Mouse (Mus musculus): Measurements from ENCODE around the gene Mthfsd. TPM values are rescaled to one million over a fixed set of nuclear protein-coding genes. Genes with fewer than 3 reads are reported as not detected.

Mthfsd gene
- polyA plus RNA-seq, 1 experiment from 2014 or later: 45.2 TPM

DNA sequence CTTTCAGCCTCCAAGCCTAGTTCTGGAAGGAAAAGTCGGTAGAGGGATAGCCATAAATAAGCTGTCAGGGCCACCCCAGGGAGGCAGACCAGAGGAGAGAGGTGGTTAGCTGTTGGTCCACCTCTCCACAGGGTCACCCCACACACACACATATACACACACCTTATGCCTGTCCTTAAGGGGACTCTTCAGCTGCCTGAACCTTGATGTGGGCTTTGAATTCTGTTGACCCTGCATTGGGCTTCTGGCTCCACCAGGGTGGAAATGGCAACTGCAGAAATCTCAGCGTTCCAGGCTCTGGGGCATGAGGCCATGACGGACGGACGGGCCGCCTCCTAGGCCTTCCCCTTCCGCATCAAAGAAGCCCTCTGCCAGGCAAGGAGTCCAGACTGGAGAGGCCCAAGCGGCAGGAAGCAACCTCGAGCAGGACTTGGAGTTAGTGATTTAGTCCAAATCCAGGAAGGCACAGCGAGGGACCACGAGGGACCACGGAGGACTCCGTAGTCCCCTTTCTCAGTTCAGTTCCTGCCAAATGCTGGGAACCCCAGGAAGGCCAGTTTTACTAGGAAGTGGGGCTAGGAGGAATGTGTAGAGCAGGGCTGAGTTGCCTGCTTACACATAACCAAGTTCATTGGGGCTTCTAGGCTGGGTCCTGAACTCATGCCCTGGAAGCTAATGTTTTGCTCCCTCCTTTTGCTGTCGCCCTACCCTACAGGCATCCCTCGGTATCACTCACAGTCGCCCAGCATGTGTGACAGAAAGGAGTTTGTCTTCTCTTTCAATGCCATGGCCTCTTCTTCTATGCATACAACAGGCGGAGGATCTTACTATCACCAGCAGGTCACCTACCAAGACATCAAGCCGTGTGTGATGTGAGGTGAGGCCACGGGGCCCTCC lies 21.9 kb downstream of the Mthfsd start:
- H3K4me3 ChIP-seq (ENCODE audit: low read length): no peak overlapping the region
- 13% methylated on average over 19 of the region's 19 CpGs for WGBS
- H3K27me3 ChIP-seq (replicated peaks; ENCODE audit: control insufficient read depth, insufficient read depth, low read length): peaks cover 91% of the 10 kb centered on the region
- H3K4me2 ChIP-seq (ENCODE audit: low read length): no peak overlapping the region
- no peak overlapping the region for H3K27ac ChIP-seq (ENCODE audit: low read depth, low read length)
- no peak for ATAC-seq
- H3K9ac ChIP-seq (ENCODE audit: low read depth, low read length): no peak overlapping the region
- peaks cover 22% of the 10 kb centered on the region for H3K4me1 ChIP-seq (ENCODE audit: control insufficient read depth, insufficient read depth, low read depth, low read length)
- no peaks in the 10 kb centered on the region for H3K9me3 ChIP-seq (ENCODE audit: control insufficient read depth, low read length)
- H3K36me3 ChIP-seq (ENCODE audit: control insufficient read depth, insufficient read depth, low read length): no peaks in the 10 kb centered on the region

DNA sequence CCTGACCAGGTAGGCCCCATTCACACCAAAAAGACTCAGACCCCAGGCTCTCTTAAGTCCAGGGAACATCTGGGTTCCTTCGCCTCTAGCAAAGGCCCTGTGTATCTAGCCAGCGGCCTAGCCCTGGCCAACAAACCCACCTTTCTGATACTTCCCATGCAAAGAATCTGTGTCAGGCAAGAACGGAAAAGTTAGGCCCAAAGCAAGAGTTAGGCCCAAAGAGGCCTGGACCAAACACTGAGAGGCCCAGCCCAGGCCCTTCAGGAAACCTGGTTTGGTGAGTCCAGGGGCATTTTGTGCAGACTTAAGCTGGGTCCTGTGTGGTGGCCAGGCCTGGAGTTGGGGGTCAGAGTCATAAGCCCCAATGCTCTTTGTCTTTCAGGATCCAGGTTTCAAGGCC lies 22.6 kb downstream of the Mthfsd start:
- no peak overlapping the region for H3K9ac ChIP-seq (ENCODE audit: low read depth, low read length)
- H3K4me3 ChIP-seq (ENCODE audit: low read length): no peak overlapping the region
- H3K9me3 ChIP-seq (ENCODE audit: control insufficient read depth, low read length): no peaks in the 10 kb centered on the region
- H3K4me1 ChIP-seq (ENCODE audit: control insufficient read depth, insufficient read depth, low read depth, low read length): peaks cover 22% of the 10 kb centered on the region
- H3K4me2 ChIP-seq (ENCODE audit: low read length): no peak overlapping the region
- 42% methylated on average over 3 of the region's 3 CpGs for WGBS
- H3K27ac ChIP-seq (ENCODE audit: low read depth, low read length): no peak overlapping the region
- no peaks in the 10 kb centered on the region for H3K36me3 ChIP-seq (ENCODE audit: control insufficient read depth, insufficient read depth, low read length)
- ATAC-seq: no peak
- H3K27me3 ChIP-seq (replicated peaks; ENCODE audit: control insufficient read depth, insufficient read depth, low read length): peaks cover 91% of the 10 kb centered on the region

DNA sequence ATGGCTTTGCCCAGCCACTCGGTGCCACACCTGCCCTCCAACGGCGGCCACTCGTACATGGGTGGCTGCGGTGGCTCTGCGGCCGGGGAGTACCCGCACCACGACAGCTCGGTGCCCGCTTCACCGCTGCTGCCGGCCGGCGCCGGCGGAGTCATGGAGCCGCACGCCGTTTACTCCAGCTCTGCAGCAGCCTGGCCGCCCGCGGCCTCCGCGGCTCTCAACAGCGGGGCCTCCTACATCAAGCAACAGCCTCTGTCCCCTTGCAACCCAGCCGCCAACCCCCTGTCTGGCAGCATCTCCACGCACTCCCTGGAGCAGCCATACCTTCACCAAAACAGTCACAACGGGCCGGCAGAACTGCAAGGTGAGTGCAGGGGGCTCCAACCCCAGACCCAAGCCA lies 23.2 kb downstream of the Mthfsd start:
- Histone ChIP-seq H3K9me3 (ENCODE audit: control insufficient read depth, low read length) (no peaks in the 10 kb centered on the region), H3K4me2 (ENCODE audit: low read length) (peak overlapping the region; percentile 72), H3K9ac (ENCODE audit: low read depth, low read length) (no peak overlapping the region), H3K36me3 (ENCODE audit: control insufficient read depth, insufficient read depth, low read length) (no peaks in the 10 kb centered on the region), H3K4me3 (ENCODE audit: low read length) (peak overlapping the region; percentile 38), H3K4me1 (ENCODE audit: control insufficient read depth, insufficient read depth, low read depth, low read length) (peaks cover 22% of the 10 kb centered on the region), H3K27ac (ENCODE audit: low read depth, low read length) (no peak overlapping the region), H3K27me3 (replicated peaks; ENCODE audit: control insufficient read depth, insufficient read depth, low read length) (peaks cover 91% of the 10 kb centered on the region)
- no peak for ATAC-seq
- 3% methylated on average over 29 of the region's 30 CpGs for WGBS

- Histone ChIP-seq H3K9me3 (ENCODE audit: control insufficient read depth, low read length) (no peaks in the 10 kb centered on the region), H3K9ac (ENCODE audit: low read depth, low read length) (no peak within 1 kb of the TSS), H3K4me2 (ENCODE audit: low read length) (peak within 1 kb of the TSS; percentile 72)
Measured at GRCm38 (mm10) chr8:121084210-121084951, 23.8 kb downstream of the Mthfsd start, which contains the start of gene Foxf1. TSS of gene Foxf1 (plus strand) at chr8:121084386.

DNA sequence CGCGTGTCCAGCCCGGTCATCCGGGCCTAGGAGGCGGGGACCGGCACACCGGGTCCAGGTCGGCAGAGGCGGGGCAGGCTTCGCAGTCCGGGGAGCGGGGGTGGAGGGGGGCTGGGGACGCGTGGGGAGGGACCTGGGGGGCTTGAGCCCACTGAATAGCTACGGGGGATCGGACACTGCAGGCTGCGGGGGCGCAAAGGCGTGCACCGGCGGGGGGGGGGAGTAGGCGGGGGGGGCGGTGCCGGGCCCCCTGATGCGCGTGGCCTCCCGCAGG lies 24.3 kb downstream of the Mthfsd start:
- peak overlapping the region; percentile 72 for H3K4me2 ChIP-seq (ENCODE audit: low read length)
- peak overlapping the region; percentile 38 for H3K4me3 ChIP-seq (ENCODE audit: low read length)
- 0% methylated on average over 9 of the region's 27 CpGs for WGBS
- H3K9me3 ChIP-seq (ENCODE audit: control insufficient read depth, low read length): no peaks in the 10 kb centered on the region
- ATAC-seq: no peak
- peaks cover 22% of the 10 kb centered on the region for H3K4me1 ChIP-seq (ENCODE audit: control insufficient read depth, insufficient read depth, low read depth, low read length)
- H3K36me3 ChIP-seq (ENCODE audit: control insufficient read depth, insufficient read depth, low read length): no peaks in the 10 kb centered on the region
- H3K27ac ChIP-seq (ENCODE audit: low read depth, low read length): no peak overlapping the region
- H3K9ac ChIP-seq (ENCODE audit: low read depth, low read length): no peak overlapping the region
- peaks cover 86% of the 10 kb centered on the region for H3K27me3 ChIP-seq (replicated peaks; ENCODE audit: control insufficient read depth, insufficient read depth, low read length)

More at GRCm38 (mm10) chr8:121084210-121084951, 23.8 kb downstream of the Mthfsd start, which contains the start of gene Foxf1:
- H3K36me3 ChIP-seq (ENCODE audit: control insufficient read depth, insufficient read depth, low read length): no peaks in the 10 kb centered on the region
- ATAC-seq: no peak
- H3K27me3 ChIP-seq (replicated peaks; ENCODE audit: control insufficient read depth, insufficient read depth, low read length): peaks cover 91% of the 10 kb centered on the region
- no peak within 1 kb of the TSS for H3K27ac ChIP-seq (ENCODE audit: low read depth, low read length)
- H3K4me3 ChIP-seq (ENCODE audit: low read length): peak within 1 kb of the TSS; percentile 38
- peaks cover 22% of the 10 kb centered on the region for H3K4me1 ChIP-seq (ENCODE audit: control insufficient read depth, insufficient read depth, low read depth, low read length)
- under 1% methylated on average over 64 of the region's 83 CpGs for WGBS

- H3K27me3 ChIP-seq (replicated peaks; ENCODE audit: control insufficient read depth, insufficient read depth, low read length): peaks cover 87% of the 10 kb centered on the region
- ATAC-seq: no peak
- no peak overlapping the region for H3K9ac ChIP-seq (ENCODE audit: low read depth, low read length)
- peak overlapping the region; percentile 72 for H3K4me2 ChIP-seq (ENCODE audit: low read length)
- H3K9me3 ChIP-seq (ENCODE audit: control insufficient read depth, low read length): no peaks in the 10 kb centered on the region
- no peaks in the 10 kb centered on the region for H3K36me3 ChIP-seq (ENCODE audit: control insufficient read depth, insufficient read depth, low read length)
- under 1% methylated on average over 75 of the region's 89 CpGs for WGBS
- peaks cover 22% of the 10 kb centered on the region for H3K4me1 ChIP-seq (ENCODE audit: control insufficient read depth, insufficient read depth, low read depth, low read length)
- no peak overlapping the region for H3K27ac ChIP-seq (ENCODE audit: low read depth, low read length)
- H3K4me3 ChIP-seq (ENCODE audit: low read length): peak overlapping the region; percentile 38
Measured at GRCm38 (mm10) chr8:121083093-121083935, 24.9 kb downstream of the Mthfsd start.

DNA sequence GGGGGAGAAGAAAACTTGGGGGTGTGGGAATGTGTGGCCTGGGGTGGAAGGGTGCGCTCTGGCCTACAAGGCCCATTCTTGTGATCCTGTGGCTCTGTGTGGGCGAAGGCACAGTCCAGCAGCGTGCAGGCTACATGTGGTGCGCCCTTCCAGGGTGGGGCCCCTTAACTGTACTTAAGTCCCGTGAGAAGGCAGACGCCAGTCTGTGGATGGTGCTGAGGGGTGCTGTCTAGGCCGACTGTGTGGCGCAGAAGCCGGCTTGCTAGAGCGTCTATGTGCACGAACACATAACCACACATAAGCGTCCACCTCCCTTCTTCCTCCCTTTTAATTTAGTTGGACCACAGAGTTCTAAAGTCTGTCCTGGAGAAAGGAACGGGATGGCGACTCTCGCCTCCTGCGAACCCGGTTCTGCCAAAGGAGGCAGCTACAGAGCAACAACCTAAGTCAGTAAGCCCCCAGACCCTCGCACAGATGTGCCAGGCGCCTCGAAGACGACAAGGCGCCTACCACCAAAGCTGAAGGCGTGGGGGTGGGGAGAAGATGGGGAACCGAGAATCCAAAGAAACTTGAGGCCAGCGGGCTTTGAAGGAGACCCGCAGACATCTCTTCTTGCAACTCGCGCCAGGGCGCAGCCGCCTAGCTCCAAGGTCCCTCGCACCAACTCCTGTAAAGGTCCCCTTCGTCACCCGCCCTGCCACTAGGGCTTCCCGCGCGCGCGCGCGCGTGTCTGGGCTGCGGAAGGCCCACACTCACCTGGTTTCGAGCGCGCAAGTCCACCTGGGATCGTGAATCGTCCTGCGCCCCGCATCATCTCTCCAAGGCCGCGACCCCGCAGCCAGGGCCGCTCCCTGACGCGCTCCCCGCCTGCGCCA lies 25.7 kb downstream of the Mthfsd start:
- no peak overlapping the region for H3K27ac ChIP-seq (ENCODE audit: low read depth, low read length)
- WGBS: 1% methylated on average over 56 of the region's 57 CpGs
- H3K9me3 ChIP-seq (ENCODE audit: control insufficient read depth, low read length): peaks cover 3% of the 10 kb centered on the region; the same call in 1 of the 2 replicates
- ATAC-seq: no peak
- no peaks in the 10 kb centered on the region for H3K36me3 ChIP-seq (ENCODE audit: control insufficient read depth, insufficient read depth, low read length)
- H3K4me2 ChIP-seq (ENCODE audit: low read length): peak overlapping the region; percentile 72
- peaks cover 22% of the 10 kb centered on the region for H3K4me1 ChIP-seq (ENCODE audit: control insufficient read depth, insufficient read depth, low read depth, low read length)
- H3K4me3 ChIP-seq (ENCODE audit: low read length): peak overlapping the region; percentile 38
- H3K9ac ChIP-seq (ENCODE audit: low read depth, low read length): no peak overlapping the region
- H3K27me3 ChIP-seq (replicated peaks; ENCODE audit: control insufficient read depth, insufficient read depth, low read length): peaks cover 89% of the 10 kb centered on the region

DNA sequence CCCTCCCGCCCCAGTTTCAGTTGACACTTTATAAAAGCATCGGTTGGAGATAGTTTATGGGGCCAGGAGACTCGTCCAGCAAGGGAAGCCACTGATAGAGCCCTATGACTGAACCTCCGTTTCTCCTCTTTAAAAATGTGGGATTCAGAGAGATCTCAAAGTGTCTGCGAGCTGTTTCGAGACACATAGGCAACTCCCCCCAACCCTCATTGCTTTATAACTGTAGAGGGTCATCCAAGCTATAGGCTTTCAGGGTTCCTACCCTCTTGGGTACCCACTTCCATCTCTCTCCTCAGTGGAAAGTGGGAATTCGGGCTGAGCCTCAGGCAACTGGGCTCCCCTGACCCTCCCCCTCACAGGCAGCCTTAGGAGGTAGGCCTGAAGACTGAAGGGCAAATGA lies 26.8 kb downstream of the Mthfsd start:
- H3K27me3 ChIP-seq (replicated peaks; ENCODE audit: control insufficient read depth, insufficient read depth, low read length): peaks cover 90% of the 10 kb centered on the region
- no peaks in the 10 kb centered on the region for H3K36me3 ChIP-seq (ENCODE audit: control insufficient read depth, insufficient read depth, low read length)
- peaks cover 3% of the 10 kb centered on the region; the same call in 1 of the 2 replicates for H3K9me3 ChIP-seq (ENCODE audit: control insufficient read depth, low read length)
- WGBS: 4% methylated on average over 7 of the region's 7 CpGs
- H3K4me2 ChIP-seq (ENCODE audit: low read length): no peak overlapping the region
- H3K4me3 ChIP-seq (ENCODE audit: low read length): no peak overlapping the region
- no peak overlapping the region for H3K27ac ChIP-seq (ENCODE audit: low read depth, low read length)
- no peak for ATAC-seq
- H3K9ac ChIP-seq (ENCODE audit: low read depth, low read length): no peak overlapping the region
- peaks cover 22% of the 10 kb centered on the region for H3K4me1 ChIP-seq (ENCODE audit: control insufficient read depth, insufficient read depth, low read depth, low read length)
